Mouse (Mus musculus) ES-E14 (cell line): ENCODE data around the gene Il12b. TPM values are rescaled to one million over a fixed set of nuclear protein-coding genes. Genes with fewer than 3 reads are reported as not detected.

Experiments used
- DNase-seq: peaks from one replicate; pipeline ENCODE4 v3.0.0-alpha.2; 2013; ENCODE audit warnings: low read depth, low spot score
- H3K27ac ChIP-seq: 2 replicates; pipeline ENCODE4 v1.5.1; 2012; ENCODE audit warnings: low read depth, mild to moderate bottlenecking, low read length, moderate library complexity, mixed read lengths; ENCODE audit not compliant: poor library complexity, insufficient read depth, severe bottlenecking
- H3K36me3 ChIP-seq: 2 replicates; pipeline ENCODE4 v1.6.1; 2012; ENCODE audit warnings: mild to moderate bottlenecking, low read length, moderate library complexity, mixed read lengths; ENCODE audit not compliant: control insufficient read depth, poor library complexity, insufficient read depth, severe bottlenecking
- H3K4me1 ChIP-seq, 2 experiments: fragments of 150-350 bp in 1 of 2; sonication (generic) in 1 of 2; 2 replicates each; pipeline ENCODE4 v1.6.1; 2012; ENCODE audit warnings: low read length in 2 of 2, mild to moderate bottlenecking in 1 of 2, mixed read lengths in 1 of 2; ENCODE audit not compliant: control insufficient read depth in 2 of 2, insufficient read depth in 2 of 2, poor library complexity in 1 of 2
- H3K4me3 ChIP-seq, 2 experiments: fragments of 150-350 bp in 1 of 2; sonication (generic) in 1 of 2; 2 replicates each; pipeline ENCODE4 v1.5.1; 2012; ENCODE audit warnings: low read length in 2 of 2, low read depth in 1 of 2, mild to moderate bottlenecking in 1 of 2, mixed read lengths in 1 of 2; ENCODE audit not compliant: insufficient read depth in 1 of 2, poor library complexity in 1 of 2, severe bottlenecking in 1 of 2
- H3K9ac ChIP-seq: 2 replicates; pipeline ENCODE4 v1.6.1; 2012; ENCODE audit warnings: low read depth, mild to moderate bottlenecking, low read length, mixed read lengths; ENCODE audit not compliant: poor library complexity, insufficient read depth, severe bottlenecking
- H3K9me3 ChIP-seq: fragments of 150-350 bp; sonication (generic); 2 replicates; pipeline ENCODE4 v1.6.1; 2012; ENCODE audit warnings: low read depth, mild to moderate bottlenecking, low read length; ENCODE audit not compliant: control insufficient read depth, insufficient read depth
- CHD2 ChIP-seq: IDR thresholded peaks from 2 replicates; pipeline ENCODE4 v1.6.1; 2014; ENCODE audit warnings: mild to moderate bottlenecking, low read depth, low read length, inconsistent platforms
- HCFC1 ChIP-seq: IDR thresholded peaks from 2 replicates; pipeline ENCODE4 v1.6.1; 2012; ENCODE audit warnings: low read length, inconsistent platforms, borderline replicate concordance; ENCODE audit not compliant: insufficient read depth
- MAFK ChIP-seq: IDR thresholded peaks from 2 replicates; pipeline ENCODE4 v1.6.1; 2014; ENCODE audit warnings: mild to moderate bottlenecking, low read depth, low read length, inconsistent platforms; ENCODE audit not compliant: insufficient read depth
- ZC3H11A ChIP-seq: IDR thresholded peaks from 2 replicates; pipeline ENCODE4 v1.6.1; 2012; ENCODE audit warnings: low read depth, mild to moderate bottlenecking, inconsistent platforms, low read length, borderline replicate concordance
- ZNF384 ChIP-seq: IDR thresholded peaks from 2 replicates; pipeline ENCODE4 v1.6.1; 2012; ENCODE audit warnings: low read depth, low read length, inconsistent platforms
- in situ Hi-C, 2 experiments: fragments of 600-800 bp; cut with MboI; formaldehyde crosslinking; loops; one replicate each; pipeline ENCODE4 v1.15.1; 2025; ENCODE audit warnings: low sequenced_read_pairs in 2 of 2, inconsistent platforms in 1 of 2; ENCODE audit not compliant: unreplicated experiment in 2 of 2
- total RNA-seq: library from RNA; depleted of rRNA; stranded (reverse); fragments of 300-350 nt; gene quantifications from 2 replicates; pipeline ENCODE4 v1.2.3, GENCODE M21; 2012; rRNA removed

Il12b gene
- not detected in 2 replicates for total RNA-seq

DNA sequence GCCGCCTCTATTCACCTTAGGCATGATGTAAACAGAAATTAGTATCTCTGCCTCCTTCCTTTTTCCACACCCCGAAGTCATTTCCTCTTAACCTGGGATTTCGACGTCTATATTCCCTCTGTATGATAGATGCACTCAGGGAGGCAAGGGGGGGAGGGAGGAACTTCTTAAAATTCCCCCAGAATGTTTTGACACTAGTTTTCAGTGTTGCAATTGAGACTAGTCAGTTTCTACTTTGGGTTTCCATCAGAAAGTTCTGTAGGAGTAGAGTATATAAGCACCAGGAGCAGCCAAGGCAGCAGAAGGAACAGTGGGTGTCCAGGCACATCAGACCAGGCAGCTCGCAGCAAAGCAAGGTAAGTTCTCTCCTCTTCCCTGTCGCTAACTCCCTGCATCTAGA, at the start of gene Il12b:
Il12b (plus strand) TSS at position 301 of the 400 bp plus-strand sequence.
- Histone ChIP-seq H3K9me3 (no peaks in the 10 kb centered on the region), H3K9ac (peak within 1 kb of the TSS; percentile 59; the same call in 1 of the 2 replicates), H3K4me1 (no peaks in the 10 kb centered on the region; a peak in 2 of 4 replicates), H3K4me3 (peak within 1 kb of the TSS; percentile 49 to 71), H3K27ac (no peak within 1 kb of the TSS), H3K36me3 (no peaks in the 10 kb centered on the region)
- in situ Hi-C loops: no loop called here
- TF ChIP-seq HCFC1: no peak
- TF ChIP-seq CHD2: no peak
- DNase-seq: no peak

DNA sequence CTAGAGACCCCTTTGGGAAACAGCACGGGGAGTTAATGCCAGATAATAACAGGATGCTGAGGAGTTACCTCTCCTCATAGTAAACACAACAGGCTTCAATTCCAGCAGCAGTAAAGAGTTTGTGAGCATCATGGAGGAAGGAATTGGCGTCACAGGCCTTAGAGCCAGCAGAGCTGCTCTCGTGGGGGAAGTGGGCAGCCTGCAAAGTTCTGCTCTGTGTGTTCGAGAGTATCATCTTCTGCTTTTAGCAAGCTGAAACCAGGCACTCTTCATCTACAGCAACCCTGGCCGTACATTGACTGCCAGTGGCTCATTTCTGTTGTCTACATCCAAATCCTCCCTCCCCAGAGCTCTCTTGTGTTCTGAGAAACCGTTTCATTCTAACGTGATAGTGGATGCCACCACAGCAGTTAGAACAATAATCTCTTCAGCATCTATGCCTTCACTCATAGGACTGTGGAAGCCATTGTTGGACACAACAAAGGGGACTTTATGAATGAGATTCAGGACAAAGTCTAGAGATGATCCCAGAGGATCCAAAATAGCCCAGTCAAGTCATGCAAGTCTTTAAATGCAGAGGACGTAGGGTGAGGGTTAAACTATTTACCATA, 44.9 kb upstream of the Il12b start:
- in situ Hi-C loops: no loop called here
- DNase-seq: no peak
- H3K4me1 ChIP-seq: no peaks in the 10 kb centered on the region
- H3K4me3 ChIP-seq: no peak overlapping the region
- no peaks in the 10 kb centered on the region for H3K9me3 ChIP-seq
- H3K27ac ChIP-seq: no peak overlapping the region
- H3K36me3 ChIP-seq: no peaks in the 10 kb centered on the region
- TF ChIP-seq ZNF384 (no peak), MAFK (no peak), CHD2 (no peak), ZC3H11A (no peak), HCFC1 (no peak)
- H3K9ac ChIP-seq: no peak overlapping the region

DNA sequence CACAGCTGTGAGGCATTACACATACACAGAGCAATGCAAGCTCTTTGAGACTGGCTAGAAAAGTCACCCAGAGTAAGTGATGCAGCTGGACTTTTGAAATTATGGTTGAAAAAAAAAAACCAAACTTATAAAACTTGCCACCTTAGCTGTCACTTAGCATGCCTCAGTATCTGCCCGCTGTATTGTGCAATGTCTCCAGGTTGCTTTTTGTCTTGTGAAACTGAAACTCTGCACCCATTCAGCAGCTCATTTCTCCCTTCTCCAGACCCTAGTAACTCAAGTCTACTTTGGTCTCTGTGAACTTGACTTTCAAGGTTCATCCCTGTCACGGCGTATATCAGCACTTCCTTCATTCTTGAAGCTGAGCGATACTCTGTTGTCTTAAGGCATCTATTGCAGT, 43.7 kb upstream of the Il12b start:
- TF ChIP-seq CHD2 (no peak), MAFK (no peak), ZNF384 (no peak), ZC3H11A (no peak), HCFC1 (no peak)
- no peaks in the 10 kb centered on the region for H3K36me3 ChIP-seq
- no peak overlapping the region for H3K4me3 ChIP-seq
- no peak for DNase-seq
- no peaks in the 10 kb centered on the region for H3K9me3 ChIP-seq
- H3K9ac ChIP-seq: no peak overlapping the region
- no peaks in the 10 kb centered on the region for H3K4me1 ChIP-seq
- in situ Hi-C loops: no loop called here
- H3K27ac ChIP-seq: no peak overlapping the region

DNA sequence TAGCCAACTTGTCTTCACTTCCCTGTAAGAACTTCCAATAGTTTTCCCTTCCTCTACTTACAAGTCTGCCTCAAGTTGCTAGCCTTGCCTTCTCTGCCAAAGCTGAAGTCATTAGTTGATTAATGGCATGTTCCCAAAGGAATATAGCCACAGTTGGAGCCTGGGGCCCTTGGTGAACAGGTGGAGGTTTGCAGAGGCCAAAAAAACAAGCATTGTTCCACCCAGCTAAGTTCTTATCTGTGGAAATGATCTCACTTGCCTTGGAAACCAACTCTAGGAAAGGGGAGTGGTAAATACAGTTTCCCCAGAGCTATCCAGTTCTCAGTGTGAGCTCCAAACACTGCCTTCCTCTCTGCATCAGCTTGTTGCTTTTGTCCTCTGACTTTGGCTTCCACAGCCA, 35.3 kb upstream of the Il12b start:
- Histone ChIP-seq H3K27ac (no peak overlapping the region), H3K9ac (no peak overlapping the region), H3K4me1 (no peaks in the 10 kb centered on the region), H3K4me3 (no peak overlapping the region), H3K36me3 (no peaks in the 10 kb centered on the region), H3K9me3 (no peaks in the 10 kb centered on the region)
- no peak for DNase-seq
- in situ Hi-C loops: no loop called here
- no peak for TF ChIP-seq MAFK
- TF ChIP-seq ZC3H11A: no peak
- no peak for TF ChIP-seq HCFC1
- TF ChIP-seq ZNF384: no peak
- TF ChIP-seq CHD2: no peak

DNA sequence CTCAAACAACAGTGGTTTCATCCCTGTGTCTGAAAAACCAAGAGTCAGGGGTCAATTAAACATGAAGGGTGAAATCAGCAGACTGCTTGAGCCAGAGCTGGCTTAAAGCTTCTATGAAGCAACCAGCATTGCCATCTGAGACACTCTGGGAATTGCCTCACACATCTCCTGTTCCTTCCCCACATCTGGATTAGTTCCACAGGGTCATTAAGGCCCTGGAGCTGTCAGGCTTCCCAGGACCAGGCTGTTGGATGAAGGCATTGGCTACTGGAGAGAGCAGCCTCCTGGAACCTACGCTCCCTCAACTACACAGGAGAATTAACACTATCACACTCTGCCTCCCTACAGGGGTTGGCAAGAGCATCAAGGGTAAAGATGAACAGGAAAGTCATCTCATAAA, 32.2 kb upstream of the Il12b start:
- H3K9me3 ChIP-seq: no peaks in the 10 kb centered on the region
- in situ Hi-C loops: no loop called here
- TF ChIP-seq ZNF384: no peak
- TF ChIP-seq CHD2: no peak
- no peak for TF ChIP-seq HCFC1
- TF ChIP-seq ZC3H11A: no peak
- no peak for TF ChIP-seq MAFK
- H3K36me3 ChIP-seq: no peaks in the 10 kb centered on the region
- H3K4me1 ChIP-seq: no peaks in the 10 kb centered on the region
- DNase-seq: no peak
- no peak overlapping the region for H3K27ac ChIP-seq
- H3K9ac ChIP-seq: no peak overlapping the region
- no peak overlapping the region for H3K4me3 ChIP-seq
